ENCODE assay signal across 13 mouse cellular contexts in genomic region chr19:44108996-44109395, GRCm38 (mm10). TPM values are rescaled to one million over a fixed set of nuclear protein-coding genes. Genes with fewer than 3 reads are reported as not detected.
DNase-seq lines count a peak whose midpoint lies in the region; ATAC-seq and TF ChIP-seq lines count a peak whose summit lies in the region.
"Had no signal": no experiment of that assay in that cellular context is flagged by ENCODE, and none has a peak within 500 bp of the region (broad histone marks: within the 10 kb centered on the region; RNA-seq: fewer than 3 reads in every experiment).

No protein-coding gene starts in this region.

- no peak overlapping the region for H3K4me3 ChIP-seq in kidney, adult 2 months (ENCODE audit: insufficient read depth, low read depth, low read length)
- no peak overlapping the region for H3K4me3 ChIP-seq in kidney, embryonic 16.5 days (ENCODE audit: low read length)
- H3K4me3 ChIP-seq: forebrain, embryonic 15.5 days; heart, adult 2 months; liver, embryonic 15.5 days had no signal

- H3K9ac ChIP-seq in kidney, embryonic 16.5 days (replicated peaks; ENCODE audit: low read length), result no peak overlapping the region
- H3K9ac ChIP-seq: forebrain, embryonic 15.5 days; hindbrain, embryonic 14.5 days; liver, embryonic 15.5 days had no signal

- no peaks in the 10 kb centered on the region for H3K36me3 ChIP-seq in kidney, adult 2 months (ENCODE audit: control insufficient read depth, insufficient read depth, low read length)
- H3K36me3 ChIP-seq in kidney, embryonic 16.5 days (ENCODE audit: insufficient read depth, low read length), result peaks cover 29% of the 10 kb centered on the region

- DNase-seq in kidney, adult 2 months, result peak; percentile 87
- DNase-seq in Muller cell, postnatal 12 days (ENCODE audit: inconsistent ontology term), result peak; percentile 60
- peak; percentile 70 for DNase-seq in adrenal gland, postnatal 10 days
- peak; percentile 29 for DNase-seq in lung, postnatal 14 days
- DNase-seq in spleen, postnatal 14 days (ENCODE audit: low spot score in 2 of 2), result no peak
- no peak for DNase-seq in natural killer cell, adult 2 months (ENCODE audit: low spot score in 2 of 2)
- DNase-seq: right cerebral cortex, postnatal 4 days had no signal

- H3K27me3 ChIP-seq in kidney, adult 2 months (replicated peaks; ENCODE audit: control insufficient read depth, insufficient read depth, low read length), result no peaks in the 10 kb centered on the region
- no peaks in the 10 kb centered on the region for H3K27me3 ChIP-seq in kidney, embryonic 16.5 days (ENCODE audit: insufficient read depth, low read length)
- H3K27me3 ChIP-seq: forebrain, embryonic 15.5 days; liver, embryonic 15.5 days had no signal

- H3K9me3 ChIP-seq in kidney, embryonic 16.5 days (ENCODE audit: low read length), result no peaks in the 10 kb centered on the region
- H3K9me3 ChIP-seq: forebrain, embryonic 15.5 days; G1E; liver, embryonic 15.5 days had no signal

- no peak for ATAC-seq in kidney, embryonic 16.5 days (ENCODE audit: low FRiP score, low TSS enrichment)
- ATAC-seq: forebrain, embryonic 15.5 days had no signal

- no peak overlapping the region for H3K4me2 ChIP-seq in kidney, embryonic 16.5 days (replicated peaks; ENCODE audit: low read depth, low read length)
- H3K4me2 ChIP-seq: forebrain, embryonic 15.5 days; liver, embryonic 15.5 days had no signal

- no peak for TF ChIP-seq POLR2A in kidney, adult 2 months (IDR thresholded peaks at IDR 0.05; ENCODE audit: low read depth, low read length)

- peaks cover 28% of the 10 kb centered on the region; the same call in 1 of the 2 replicates for H3K4me1 ChIP-seq in kidney, adult 2 months (ENCODE audit: control insufficient read depth, insufficient read depth, low read length)
- H3K4me1 ChIP-seq in kidney, embryonic 16.5 days (ENCODE audit: insufficient read depth, low read length), result peaks cover 23% of the 10 kb centered on the region

- H3K27ac ChIP-seq in kidney, adult 2 months (ENCODE audit: insufficient read depth, low read depth, low read length), result peak overlapping the region; percentile 77
- H3K27ac ChIP-seq in kidney, embryonic 16.5 days (ENCODE audit: low read length), result no peak overlapping the region
- H3K27ac ChIP-seq: forebrain, embryonic 15.5 days; heart, adult 2 months; hindbrain, embryonic 14.5 days; liver, embryonic 15.5 days had no signal

- no peak for TF ChIP-seq CTCF in kidney, adult 2 months (conservative IDR thresholded peaks at IDR 0.05; ENCODE audit: insufficient read depth, insufficient read length, low read depth, low read length)

RNA-seq across cellular contexts. Expression of gene Chuk, which starts 1.7 kb away (rescaled TPM):
- polyA plus RNA-seq in kidney, adult 2 months (2012; rRNA removed), result 28.9 and 34.4 TPM in 2 replicates
- 52.6 and 55.1 TPM in 2 replicates for polyA plus RNA-seq in kidney, embryonic 16.5 days (2015; fragmentation: Nextera tagmentation; extraction: Ambion mirVana)
- total RNA-seq in adrenal gland, postnatal 10 days (2021), result 10 to 100 TPM; 48.6 to 52.9 TPM

RNA-seq across cellular contexts. Expression of gene Cwf19l1, which starts 26.7 kb away (rescaled TPM):
- 7.9 and 9.9 TPM in 2 replicates for polyA plus RNA-seq in kidney, adult 2 months (2012; rRNA removed)
- polyA plus RNA-seq in kidney, embryonic 16.5 days (2015; fragmentation: Nextera tagmentation; extraction: Ambion mirVana), result 35.9 and 37.5 TPM in 2 replicates
- 10 to 100 TPM; 22.9 to 23.8 TPM for total RNA-seq in adrenal gland, postnatal 10 days (2021)

RNA-seq across cellular contexts. Expression of gene Bloc1s2, which starts 37.2 kb away (rescaled TPM):
- polyA plus RNA-seq in kidney, adult 2 months (2012; rRNA removed), result 19.7 and 28.1 TPM in 2 replicates
- 82.8 and 85.1 TPM in 2 replicates for polyA plus RNA-seq in kidney, embryonic 16.5 days (2015; fragmentation: Nextera tagmentation; extraction: Ambion mirVana)
- total RNA-seq in adrenal gland, postnatal 10 days (2021), result 10 to 100 TPM; 29.1 to 30.1 TPM

RNA-seq across cellular contexts. Expression of gene Erlin1, which starts 39.4 kb away (rescaled TPM):
- polyA plus RNA-seq in kidney, adult 2 months (2012; rRNA removed), result 23.4 and 28.3 TPM in 2 replicates
- 57.7 and 58.1 TPM in 2 replicates for polyA plus RNA-seq in kidney, embryonic 16.5 days (2015; fragmentation: Nextera tagmentation; extraction: Ambion mirVana)
- 10 to 100 TPM; 19.3 to 20.0 TPM for total RNA-seq in adrenal gland, postnatal 10 days (2021)

Comparison
In these comparisons a context has a peak if more than half of its experiments do, and no peak if none do; other contexts are left out.
1. DNase-seq: peak in kidney, adult 2 months (single experiment), Muller cell, postnatal 12 days (single experiment), adrenal gland, postnatal 10 days (single experiment) and lung, postnatal 14 days (single experiment); none in spleen, postnatal 14 days (0 of 2) and natural killer cell, adult 2 months (0 of 2).